Mouse (Mus musculus) kidney, embryonic 15.5 days (tissue): ENCODE measurements around the gene Gm2174. TPM values are rescaled to one million over a fixed set of nuclear protein-coding genes. Genes with fewer than 3 reads are reported as not detected.

Experiments
- ATAC-seq: fragments of 200-750 bp; cut with Nextera tagmentation; replicated peaks from 2 replicates; pipeline ENCODE4 v1.8.0; 2017; ENCODE audit warnings: moderate TSS enrichment; ENCODE audit not compliant: low FRiP score
- H3K27ac ChIP-seq: fragments of 300-500 bp; sonication (generic); 2 replicates; pipeline ENCODE4 v1.5.1; 2015; ENCODE audit warnings: mild to moderate bottlenecking, inconsistent platforms
- H3K27me3 ChIP-seq: fragments of 300-500 bp; sonication (generic); 2 replicates; pipeline ENCODE4 v1.6.1; 2015; ENCODE audit warnings: inconsistent platforms
- H3K36me3 ChIP-seq: fragments of 300-500 bp; sonication (generic); 2 replicates; pipeline ENCODE4 v1.6.1; 2015; ENCODE audit warnings: inconsistent platforms
- H3K4me1 ChIP-seq: fragments of 300-500 bp; sonication (generic); 2 replicates; pipeline ENCODE4 v1.6.1; 2015; ENCODE audit warnings: inconsistent platforms
- H3K4me2 ChIP-seq: fragments of 300-500 bp; sonication (generic); 2 replicates; pipeline ENCODE4 v1.6.1; 2015; ENCODE audit warnings: moderate library complexity, mild to moderate bottlenecking, inconsistent platforms
- H3K4me3 ChIP-seq: fragments of 300-500 bp; sonication (generic); replicated peaks from 2 replicates; pipeline ENCODE4 v1.5.1; 2015; ENCODE audit warnings: mild to moderate bottlenecking, inconsistent platforms
- H3K9ac ChIP-seq: fragments of 300-500 bp; sonication (generic); 2 replicates; pipeline ENCODE4 v1.6.1; 2015; ENCODE audit warnings: mild to moderate bottlenecking, inconsistent platforms
- H3K9me3 ChIP-seq: fragments of 300-500 bp; sonication (generic); replicated peaks from 2 replicates; pipeline ENCODE4 v1.6.1; 2016; ENCODE audit warnings: inconsistent platforms
- WGBS: fragments of 180-500 bp; shearing (Covaris S2); methylation state at CpG from one replicate; pipeline ENCODE4 v1.1.7; 2015; ENCODE audit warnings: mixed read lengths; 5-methylcytosine and 5-hydroxymethylcytosine counted together
- polyA plus RNA-seq: library from polyadenylated mRNA; unstranded; fragments of >200 nt; fragmentation: Nextera tagmentation; extraction: Ambion mirVana; gene quantifications from 2 replicates; pipeline ENCODE4 v1.2.1, GENCODE M21; 2015

The Gm2174 gene
- polyA plus RNA-seq, 1 experiment from 2014 or later, result 2.3 TPM

DNA sequence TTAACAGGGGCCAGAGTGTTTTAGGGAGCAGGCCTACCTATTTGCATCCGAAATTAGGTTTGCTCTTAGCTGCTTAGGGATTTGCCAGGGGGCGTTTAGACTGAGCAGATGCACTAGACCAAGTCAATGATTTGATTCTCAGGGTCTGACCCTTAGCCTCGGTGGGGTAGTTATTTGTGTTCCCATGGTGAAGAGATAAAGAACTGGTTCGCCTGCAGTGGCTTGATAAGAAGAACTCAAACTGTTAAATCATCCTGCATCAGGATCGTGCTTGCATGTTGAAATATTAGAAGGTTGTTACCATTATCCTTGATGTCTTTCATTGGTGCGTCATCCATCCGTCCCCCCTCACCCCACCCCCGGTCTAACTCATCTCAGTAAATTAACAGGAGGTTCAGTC, 8.6 kb downstream of the Gm2174 start:
- Histone ChIP-seq H3K9ac (0 out of 2 replicates have a peak overlapping the region, but pooled peaks have one; percentile 7), H3K9me3 (no peaks in the 10 kb centered on the region), H3K4me1 (0 out of 2 replicates have a peak, but pooled peaks cover 1% of the 10 kb centered on the region), H3K4me3 (peak overlapping the region; percentile 60), H3K4me2 (peak overlapping the region; percentile 64), H3K36me3 (no peaks in the 10 kb centered on the region), H3K27me3 (no peaks in the 10 kb centered on the region), H3K27ac (peak overlapping the region; percentile 95)
- ATAC-seq, result peak; percentile 40
- WGBS, result 17% methylated on average over 8 of the region's 8 CpGs

DNA sequence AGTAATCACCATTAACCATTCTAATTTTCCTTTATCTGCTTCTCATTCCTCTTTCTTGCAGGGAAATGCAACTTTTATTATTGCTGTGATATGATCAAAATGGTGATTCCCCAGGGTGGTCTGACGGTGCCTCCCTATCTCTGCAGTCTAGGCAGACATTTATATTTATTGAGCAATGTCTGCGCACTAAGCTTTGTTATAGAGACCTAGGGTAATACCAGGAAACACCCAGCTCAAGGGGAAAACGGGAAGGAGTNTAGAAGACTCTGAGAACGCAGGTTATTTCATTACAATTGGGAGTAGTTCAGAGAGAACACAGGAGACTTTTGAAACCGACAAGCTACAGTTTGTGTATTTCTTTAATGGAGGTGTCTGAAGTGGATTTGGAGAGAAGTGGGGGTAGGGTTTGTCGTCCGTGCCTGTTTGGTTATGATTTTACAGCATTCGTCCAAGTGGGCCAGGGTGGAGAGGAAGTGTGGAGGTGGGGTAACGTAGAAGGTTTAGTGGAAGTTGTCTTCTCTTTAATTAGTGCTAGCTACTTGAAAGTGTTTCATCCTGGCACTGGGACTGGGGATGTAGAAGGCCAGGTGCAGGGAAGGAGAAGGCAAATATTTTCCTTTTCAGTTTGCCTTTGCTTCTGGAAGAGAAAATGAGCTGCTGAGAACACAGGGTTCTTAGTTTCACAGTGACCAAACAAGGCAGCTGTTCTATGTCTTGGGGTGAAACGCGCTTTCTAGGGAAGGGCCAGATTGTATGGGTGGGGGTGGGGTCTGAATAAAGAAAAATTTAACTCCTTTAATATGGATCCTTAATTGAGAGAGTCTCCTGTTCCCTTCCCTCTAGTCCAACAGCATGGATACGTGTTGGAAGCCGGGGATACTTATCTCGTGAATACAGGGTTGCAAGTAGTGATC, 14.5 kb downstream of the Gm2174 start:
- Histone ChIP-seq H3K9me3 (no peaks in the 10 kb centered on the region), H3K4me3 (no peak overlapping the region), H3K9ac (no peak overlapping the region), H3K27me3 (no peaks in the 10 kb centered on the region), H3K4me1 (peaks cover 15% of the 10 kb centered on the region), H3K36me3 (peaks cover 4% of the 10 kb centered on the region), H3K4me2 (no peak overlapping the region), H3K27ac (peak overlapping the region; percentile 64; the same call in 1 of the 2 replicates)
- whole genome bisulfite sequencing, result 44% methylated on average over 14 of the region's 14 CpGs
- ATAC-seq, result no peak

DNA sequence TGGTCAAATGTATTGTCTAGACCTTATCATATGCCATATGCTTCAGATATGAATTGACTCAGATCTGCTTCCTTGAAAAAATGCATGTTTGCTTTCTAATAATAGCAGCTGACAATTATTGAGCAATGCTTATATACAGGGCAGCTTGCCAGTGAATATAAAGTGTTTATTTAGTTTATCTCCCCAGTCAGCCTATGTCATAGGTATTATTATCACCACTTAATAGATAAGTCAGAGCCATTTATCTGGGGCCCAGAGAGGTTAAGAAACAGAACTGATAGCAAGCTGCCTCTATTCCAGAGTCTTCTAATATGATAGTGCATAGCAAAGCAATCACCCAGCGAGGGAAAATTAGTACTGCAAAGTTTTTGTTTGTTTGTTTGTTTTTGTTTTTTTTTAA, 17.1 kb downstream of the Gm2174 start:
- peaks cover 4% of the 10 kb centered on the region for H3K36me3 ChIP-seq
- H3K27me3 ChIP-seq, result no peaks in the 10 kb centered on the region
- no peak for ATAC-seq
- no peak overlapping the region for H3K4me3 ChIP-seq
- no peak overlapping the region for H3K27ac ChIP-seq
- H3K4me1 ChIP-seq, result peaks cover 24% of the 10 kb centered on the region
- H3K9me3 ChIP-seq, result no peaks in the 10 kb centered on the region
- H3K4me2 ChIP-seq, result no peak overlapping the region
- WGBS, result 94% methylated on average over 1 of the region's 1 CpGs
- H3K9ac ChIP-seq, result no peak overlapping the region

DNA sequence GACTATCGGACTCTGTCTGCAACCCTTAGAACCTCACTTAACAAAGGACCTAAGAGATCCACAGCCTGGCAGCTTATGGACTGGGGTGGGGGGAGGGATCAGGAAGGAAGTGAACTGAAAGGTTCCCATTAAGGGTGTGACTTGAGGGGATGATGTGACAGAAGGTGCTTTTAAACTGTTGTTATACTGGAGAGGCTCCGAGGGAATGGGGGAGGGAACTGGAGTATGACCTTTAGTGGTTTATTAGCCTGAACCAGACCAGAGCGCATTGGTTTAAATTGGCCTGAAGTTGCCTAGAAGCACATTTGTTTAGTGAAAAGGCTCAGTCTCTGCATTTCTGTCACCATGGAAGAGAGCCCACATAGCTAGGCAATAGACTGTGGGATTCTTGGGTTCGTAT, 19.9 kb downstream of the Gm2174 start:
- H3K36me3 ChIP-seq, result peaks cover 4% of the 10 kb centered on the region
- H3K4me2 ChIP-seq, result no peak overlapping the region
- H3K4me1 ChIP-seq, result peaks cover 14% of the 10 kb centered on the region
- 46% methylated on average over 4 of the region's 4 CpGs for WGBS
- H3K27me3 ChIP-seq, result no peaks in the 10 kb centered on the region
- peak; percentile 69 for ATAC-seq
- no peak overlapping the region for H3K9ac ChIP-seq
- H3K4me3 ChIP-seq, result no peak overlapping the region
- H3K27ac ChIP-seq, result peak overlapping the region; percentile 81
- no peaks in the 10 kb centered on the region for H3K9me3 ChIP-seq

DNA sequence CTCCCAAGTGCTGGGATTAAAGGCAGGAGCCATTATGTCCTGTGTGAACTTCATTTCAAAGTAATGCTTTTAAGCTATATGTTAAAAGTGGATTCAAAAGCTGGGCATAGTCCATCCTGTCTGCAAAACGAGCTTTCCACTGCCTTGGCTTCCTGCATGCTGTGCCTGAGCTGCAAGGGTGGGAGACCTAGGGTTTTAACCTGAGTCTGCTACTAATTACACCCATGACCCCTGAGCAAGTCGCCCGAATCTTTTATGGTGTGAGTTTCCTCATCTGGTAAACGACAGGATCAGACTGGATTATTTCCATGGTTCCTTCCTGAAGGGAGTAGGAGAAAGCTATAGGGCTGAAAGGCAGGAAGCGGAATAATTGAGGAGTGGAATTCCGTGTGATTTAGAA, 20.7 kb downstream of the Gm2174 start:
- Histone ChIP-seq H3K4me2 (no peak overlapping the region), H3K27ac (peak overlapping the region; percentile 81), H3K36me3 (peaks cover 4% of the 10 kb centered on the region), H3K27me3 (no peaks in the 10 kb centered on the region), H3K9me3 (no peaks in the 10 kb centered on the region), H3K4me1 (peaks cover 12% of the 10 kb centered on the region), H3K4me3 (no peak overlapping the region), H3K9ac (no peak overlapping the region)
- WGBS, result 28% methylated on average over 6 of the region's 6 CpGs
- ATAC-seq, result peak; percentile 88

DNA sequence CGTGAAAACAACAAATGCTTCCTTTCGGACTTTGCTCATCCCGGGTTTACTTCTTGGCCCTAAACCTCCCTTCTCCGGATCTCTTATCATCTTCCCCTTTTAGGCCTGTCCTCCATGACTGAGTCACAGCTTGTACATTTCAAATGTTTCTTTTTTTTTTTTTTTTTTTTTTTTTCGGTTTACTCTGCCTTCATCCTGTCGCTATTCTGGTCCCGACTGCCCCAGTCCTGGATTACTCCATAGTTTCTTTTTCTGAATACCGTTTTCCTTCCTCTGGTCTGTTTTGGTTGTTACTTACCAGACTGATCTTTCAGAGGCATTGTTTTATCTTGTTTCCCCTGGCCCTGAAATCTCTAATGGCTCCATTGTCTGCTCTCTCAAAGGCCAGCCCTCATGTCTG, 26.3 kb downstream of the Gm2174 start:
- ATAC-seq, result no peak
- H3K4me2 ChIP-seq, result no peak overlapping the region
- H3K27ac ChIP-seq, result no peak overlapping the region
- no peaks in the 10 kb centered on the region for H3K27me3 ChIP-seq
- no peaks in the 10 kb centered on the region for H3K36me3 ChIP-seq
- H3K4me1 ChIP-seq, result no peaks in the 10 kb centered on the region
- H3K9me3 ChIP-seq, result no peaks in the 10 kb centered on the region
- H3K4me3 ChIP-seq, result no peak overlapping the region
- 56% methylated on average over 8 of the region's 8 CpGs for WGBS
- no peak overlapping the region for H3K9ac ChIP-seq

DNA sequence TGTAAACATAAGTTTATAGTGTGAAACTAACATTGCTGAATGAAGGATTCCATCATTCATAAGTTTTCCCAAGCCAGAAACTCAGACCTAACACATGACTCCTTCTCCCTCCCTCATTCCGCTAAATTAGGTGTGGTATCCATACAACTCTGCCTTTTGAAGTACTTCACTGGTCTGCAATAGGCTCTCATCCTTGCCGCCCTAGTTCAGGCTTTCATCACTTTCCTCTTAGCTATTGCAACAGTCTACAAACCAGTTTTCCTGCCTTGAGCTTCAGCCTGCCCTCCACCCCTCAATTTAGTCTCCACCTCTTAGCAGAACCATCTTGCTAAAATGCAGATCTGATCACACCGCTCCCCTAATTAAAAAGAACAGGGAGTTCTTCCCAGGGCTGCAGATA, 29.8 kb downstream of the Gm2174 start:
- H3K4me1 ChIP-seq, result no peaks in the 10 kb centered on the region
- H3K27ac ChIP-seq, result no peak overlapping the region
- no peaks in the 10 kb centered on the region for H3K9me3 ChIP-seq
- no peak overlapping the region for H3K4me3 ChIP-seq
- 85% methylated on average over 3 of the region's 3 CpGs for WGBS
- ATAC-seq, result no peak
- H3K27me3 ChIP-seq, result no peaks in the 10 kb centered on the region
- H3K4me2 ChIP-seq, result no peak overlapping the region
- H3K36me3 ChIP-seq, result no peaks in the 10 kb centered on the region
- no peak overlapping the region for H3K9ac ChIP-seq

DNA sequence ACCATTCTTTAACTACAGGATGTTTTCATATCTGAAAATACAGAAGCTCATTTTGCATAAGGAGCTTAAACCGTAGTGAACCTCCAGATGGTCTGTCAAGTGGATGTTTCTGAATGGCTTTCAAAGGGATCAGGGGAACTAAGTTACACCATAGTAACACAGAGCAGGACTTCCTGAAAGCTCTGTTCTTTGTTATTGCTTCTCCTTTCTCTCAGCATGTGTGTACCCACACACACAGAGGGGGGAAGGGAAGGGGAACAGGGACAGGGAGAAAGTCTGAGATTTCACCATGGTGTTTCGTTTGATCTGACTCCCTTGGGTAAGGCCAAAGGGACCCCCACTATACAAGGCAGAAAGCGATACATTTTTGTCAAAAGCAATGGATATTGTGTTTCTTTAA, 34.1 kb downstream of the Gm2174 start:
- H3K36me3 ChIP-seq, result peaks cover 14% of the 10 kb centered on the region; the same call in 1 of the 2 replicates
- no peak overlapping the region for H3K27ac ChIP-seq
- no peaks in the 10 kb centered on the region for H3K27me3 ChIP-seq
- H3K4me1 ChIP-seq, result no peaks in the 10 kb centered on the region
- no peak overlapping the region for H3K9ac ChIP-seq
- no peak overlapping the region for H3K4me2 ChIP-seq
- 81% methylated on average over 3 of the region's 3 CpGs for WGBS
- no peak for ATAC-seq
- no peaks in the 10 kb centered on the region for H3K9me3 ChIP-seq
- no peak overlapping the region for H3K4me3 ChIP-seq

DNA sequence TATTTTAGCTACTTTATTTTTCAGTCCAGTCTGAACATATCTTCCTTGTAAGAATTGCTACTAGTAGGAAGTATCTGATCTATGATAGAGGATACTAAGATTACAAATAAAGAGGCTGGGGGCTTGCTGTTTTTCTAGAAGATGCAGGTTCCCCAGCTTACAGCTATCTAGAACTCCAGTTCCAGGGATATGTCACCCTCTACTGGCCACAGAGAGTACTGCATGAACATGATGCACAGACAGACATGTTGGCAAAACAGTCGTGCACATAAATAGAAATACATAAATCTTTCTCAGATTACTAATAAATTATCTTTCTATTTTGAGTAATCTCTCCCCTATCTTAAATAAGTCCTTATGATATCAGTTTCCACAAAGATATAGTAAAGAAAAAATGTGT, 42.0 kb downstream of the Gm2174 start:
- Histone ChIP-seq H3K9me3 (no peaks in the 10 kb centered on the region), H3K4me3 (no peak overlapping the region), H3K9ac (no peak overlapping the region), H3K27me3 (no peaks in the 10 kb centered on the region), H3K4me2 (no peak overlapping the region), H3K36me3 (peaks cover 10% of the 10 kb centered on the region; the same call in 1 of the 2 replicates), H3K4me1 (no peaks in the 10 kb centered on the region), H3K27ac (no peak overlapping the region)
- 29% methylated on average over 1 of the region's 1 CpGs for WGBS
- ATAC-seq, result no peak

DNA sequence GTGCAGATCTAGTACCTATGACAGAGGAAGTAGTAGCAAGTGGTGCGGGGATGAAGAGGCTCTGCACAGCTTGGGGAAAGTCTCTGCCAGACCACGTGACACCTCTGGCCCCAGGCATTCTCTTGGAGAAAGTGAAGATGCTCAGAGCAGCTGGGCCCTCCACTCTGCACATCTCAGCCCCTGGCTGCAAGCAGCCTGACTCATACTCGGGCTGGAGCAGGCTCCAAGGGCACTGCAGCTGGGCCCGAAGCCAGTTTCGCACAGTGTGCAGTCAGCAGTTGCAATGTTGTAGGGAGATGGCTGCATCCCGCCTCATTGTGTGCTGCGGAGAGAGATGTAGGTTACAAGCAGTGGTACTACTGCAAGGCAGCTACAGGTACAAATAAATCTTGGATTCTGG, 49.5 kb downstream of the Gm2174 start:
- Histone ChIP-seq H3K27me3 (no peaks in the 10 kb centered on the region), H3K4me1 (no peaks in the 10 kb centered on the region), H3K36me3 (peaks cover 18% of the 10 kb centered on the region), H3K9ac (no peak overlapping the region), H3K9me3 (no peaks in the 10 kb centered on the region), H3K4me2 (no peak overlapping the region), H3K27ac (no peak overlapping the region), H3K4me3 (no peak overlapping the region)
- ATAC-seq, result no peak
- WGBS, result 88% methylated on average over 7 of the region's 7 CpGs
